Mouse (Mus musculus) kidney, adult 2 months (tissue): Measurements from ENCODE around the gene Nmnat3.

Source experiments
- CTCF ChIP-seq: fragments of 200-500 bp; conservative IDR thresholded peaks from 2 replicates; pipeline ENCODE4 v1.5.1; 2011; ENCODE audit warnings: low read depth, mild to moderate bottlenecking, control low read depth, low read length, moderate library complexity, mixed read lengths; ENCODE audit not compliant: insufficient read depth, insufficient read length
- POLR2A ChIP-seq: fragments of 200-500 bp; IDR thresholded peaks from one replicate; pipeline ENCODE4 v1.6.1; 2011; ENCODE audit warnings: low read depth, low read length, control low read depth

DNA sequence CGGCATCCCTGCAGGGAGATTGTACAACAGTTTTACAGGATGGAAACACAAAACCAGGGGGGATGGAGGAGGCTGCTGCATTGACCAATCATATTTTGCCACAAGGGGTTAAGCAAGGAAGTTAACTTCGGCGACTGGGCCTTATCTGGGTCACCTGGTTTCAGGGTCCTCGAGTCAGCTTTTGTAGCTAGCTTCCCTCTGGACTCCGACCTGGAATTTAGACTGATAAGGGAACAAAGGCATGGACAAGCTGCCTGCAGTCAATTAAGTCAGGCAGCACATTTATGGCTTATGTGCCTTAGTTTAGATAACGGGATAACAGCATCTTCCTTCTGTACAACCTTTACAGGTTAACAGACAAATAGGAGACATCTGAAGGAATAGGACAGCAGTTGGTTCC lies 65.1 kb downstream of the Nmnat3 start:
- TF ChIP-seq POLR2A (no peak), CTCF (no peak)
